Mouse (Mus musculus): ENCODE measurements around the gene Inf2. TPM values are rescaled to one million over a fixed set of nuclear protein-coding genes. Genes with fewer than 3 reads are reported as not detected.

Gene Inf2
- polyA plus RNA-seq, 1 experiment from 2014 or later: 3.6 TPM

- 73% methylated on average over 10 of the region's 10 CpGs for WGBS
- Histone ChIP-seq H3K4me2 (ENCODE audit: low read depth, low read length) (no peak overlapping the region), H3K27me3 (ENCODE audit: control insufficient read depth, insufficient read depth, low read length) (no peaks in the 10 kb centered on the region), H3K36me3 (ENCODE audit: control insufficient read depth, insufficient read depth) (peaks cover 8% of the 10 kb centered on the region), H3K27ac (ENCODE audit: low read length) (no peak overlapping the region), H3K9ac (ENCODE audit: low read length) (peak overlapping the region; percentile 34), H3K9me3 (replicated peaks; ENCODE audit: control insufficient read depth, low read length) (no peaks in the 10 kb centered on the region), H3K4me1 (ENCODE audit: control insufficient read depth, insufficient read depth, low read length) (peaks cover 16% of the 10 kb centered on the region), H3K4me3 (ENCODE audit: low read length) (no peak overlapping the region)
- no peak for ATAC-seq (replicated peaks; ENCODE audit: extremely low read depth, insufficient read depth, low FRiP score)
Observed at GRCm38 (mm10) chr12:112609031-112609430, 20.4 kb downstream of the Inf2 start.

GRCm38 (mm10) chr12:112616668-112617067, 28.1 kb downstream of the Inf2 start:
- no peak overlapping the region for H3K9ac ChIP-seq (ENCODE audit: low read length)
- WGBS: 61% methylated on average over 9 of the region's 9 CpGs
- H3K36me3 ChIP-seq (ENCODE audit: control insufficient read depth, insufficient read depth): 0 out of 2 replicates have a peak, but pooled peaks cover 3% of the 10 kb centered on the region
- no peaks in the 10 kb centered on the region for H3K9me3 ChIP-seq (replicated peaks; ENCODE audit: control insufficient read depth, low read length)
- H3K4me1 ChIP-seq (ENCODE audit: control insufficient read depth, insufficient read depth, low read length): peaks cover 28% of the 10 kb centered on the region
- no peaks in the 10 kb centered on the region for H3K27me3 ChIP-seq (ENCODE audit: control insufficient read depth, insufficient read depth, low read length)
- ATAC-seq (replicated peaks; ENCODE audit: extremely low read depth, insufficient read depth, low FRiP score): no peak
- no peak overlapping the region for H3K4me3 ChIP-seq (ENCODE audit: low read length)
- H3K4me2 ChIP-seq (ENCODE audit: low read depth, low read length): no peak overlapping the region
- peak overlapping the region; percentile 98; the same call in 1 of the 2 replicates for H3K27ac ChIP-seq (ENCODE audit: low read length)

DNA sequence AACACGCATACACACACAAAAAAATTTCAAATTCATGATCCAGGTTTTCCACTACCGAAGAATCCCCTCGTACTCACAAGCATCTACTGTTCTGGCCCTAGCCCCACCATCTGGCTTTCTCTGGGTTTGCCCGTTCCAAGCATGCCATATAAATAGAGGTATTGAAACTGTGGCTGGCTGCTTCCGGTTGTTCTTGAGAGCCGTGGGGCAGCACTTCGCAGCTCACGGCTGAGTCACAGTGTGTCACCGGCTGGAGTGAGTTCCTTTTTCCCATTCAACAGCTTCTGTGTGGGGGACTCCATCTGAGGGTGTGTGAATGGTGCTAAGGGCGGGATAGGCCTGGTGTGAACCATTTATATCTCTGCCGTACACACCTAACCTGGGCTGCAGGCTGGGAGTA, 28.6 kb downstream of the Inf2 start:
- H3K9me3 ChIP-seq (replicated peaks; ENCODE audit: control insufficient read depth, low read length): no peaks in the 10 kb centered on the region
- no peak for ATAC-seq (replicated peaks; ENCODE audit: extremely low read depth, insufficient read depth, low FRiP score)
- H3K4me2 ChIP-seq (ENCODE audit: low read depth, low read length): no peak overlapping the region
- WGBS: 56% methylated on average over 11 of the region's 11 CpGs
- no peaks in the 10 kb centered on the region for H3K36me3 ChIP-seq (ENCODE audit: control insufficient read depth, insufficient read depth)
- no peak overlapping the region for H3K9ac ChIP-seq (ENCODE audit: low read length)
- H3K4me3 ChIP-seq (ENCODE audit: low read length): no peak overlapping the region
- H3K27ac ChIP-seq (ENCODE audit: low read length): peak overlapping the region; percentile 98
- H3K27me3 ChIP-seq (ENCODE audit: control insufficient read depth, insufficient read depth, low read length): no peaks in the 10 kb centered on the region
- peaks cover 33% of the 10 kb centered on the region for H3K4me1 ChIP-seq (ENCODE audit: control insufficient read depth, insufficient read depth, low read length)

DNA sequence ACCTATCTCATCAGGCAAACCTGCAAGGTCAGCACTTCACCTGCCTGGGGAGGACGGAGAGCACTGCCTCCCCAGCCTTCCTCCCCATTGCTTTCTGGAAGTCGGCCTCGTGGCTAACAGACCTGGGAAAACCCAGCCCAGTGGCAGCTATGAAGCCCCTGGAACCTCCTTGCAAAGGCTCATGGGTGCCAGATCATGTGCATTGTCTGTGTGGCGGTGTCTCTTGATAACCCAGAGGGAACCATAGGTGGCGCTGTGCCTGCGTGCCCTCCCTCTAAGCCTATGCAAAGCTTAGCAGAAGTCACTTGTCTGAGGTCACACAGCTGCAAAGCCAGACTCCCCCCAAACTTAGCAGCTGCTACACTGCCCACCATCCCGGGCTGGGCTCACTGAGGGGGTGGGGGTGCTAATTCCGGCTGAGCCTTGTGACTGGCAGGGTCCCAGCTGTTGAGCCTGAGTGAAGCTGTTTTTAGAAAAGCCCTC, 29.4 kb downstream of the Inf2 start:
- peak overlapping the region; percentile 89; the same call in 1 of the 2 replicates for H3K4me2 ChIP-seq (ENCODE audit: low read depth, low read length)
- H3K4me1 ChIP-seq (ENCODE audit: control insufficient read depth, insufficient read depth, low read length): peaks cover 39% of the 10 kb centered on the region
- H3K27ac ChIP-seq (ENCODE audit: low read length): peak overlapping the region; percentile 98
- no peak overlapping the region for H3K4me3 ChIP-seq (ENCODE audit: low read length)
- no peaks in the 10 kb centered on the region for H3K27me3 ChIP-seq (ENCODE audit: control insufficient read depth, insufficient read depth, low read length)
- WGBS: 8% methylated on average over 8 of the region's 8 CpGs
- no peaks in the 10 kb centered on the region for H3K9me3 ChIP-seq (replicated peaks; ENCODE audit: control insufficient read depth, low read length)
- no peaks in the 10 kb centered on the region for H3K36me3 ChIP-seq (ENCODE audit: control insufficient read depth, insufficient read depth)
- ATAC-seq (replicated peaks; ENCODE audit: extremely low read depth, insufficient read depth, low FRiP score): peak; percentile 79
- peak overlapping the region; percentile 86 for H3K9ac ChIP-seq (ENCODE audit: low read length)

DNA sequence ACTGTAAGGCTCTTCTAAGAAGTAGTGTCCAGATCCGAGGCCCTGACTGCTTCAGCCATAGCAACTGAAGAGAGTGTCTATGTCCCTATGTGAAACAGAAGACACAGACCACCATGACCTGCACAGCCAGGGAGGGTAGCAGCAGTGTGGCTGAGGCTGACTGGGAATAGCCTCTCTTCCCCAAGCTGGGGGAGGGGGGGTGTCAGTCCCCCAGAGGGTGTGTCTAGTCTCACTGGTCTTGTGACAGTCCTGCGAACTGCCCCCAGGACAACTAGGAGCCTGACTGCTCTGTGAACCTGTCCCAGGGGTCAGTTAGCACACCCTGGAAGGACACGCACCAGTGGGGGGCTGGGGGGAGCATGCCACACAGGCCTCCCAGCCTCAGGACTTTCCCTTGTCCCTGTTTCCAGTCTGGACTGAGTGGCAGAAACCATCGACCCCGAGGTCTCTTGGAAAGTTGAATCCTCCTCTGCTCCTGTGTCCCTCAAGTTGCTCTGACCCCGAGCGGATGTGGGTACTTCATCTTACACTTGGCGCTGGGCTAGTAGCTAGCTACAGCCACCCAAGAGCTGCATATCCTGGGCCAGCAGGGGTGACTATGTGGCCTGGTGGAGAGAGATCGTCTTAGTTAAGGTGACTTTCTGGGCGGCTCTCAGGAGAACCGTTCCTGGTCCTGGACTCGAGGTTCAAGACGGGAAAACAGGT, 30.5 kb downstream of the Inf2 start:
- H3K4me1 ChIP-seq (ENCODE audit: control insufficient read depth, insufficient read depth, low read length): peaks cover 50% of the 10 kb centered on the region

GRCm38 (mm10) chr12:112619686-112620353, 31.2 kb downstream of the Inf2 start, which contains the start of gene Adssl1:
Gene Adssl1 (plus strand): TSS chr12:112620045.
- Histone ChIP-seq H3K9ac (ENCODE audit: low read length) (peak within 1 kb of the TSS; percentile 86), H3K9me3 (replicated peaks; ENCODE audit: control insufficient read depth, low read length) (no peaks in the 10 kb centered on the region), H3K36me3 (ENCODE audit: control insufficient read depth, insufficient read depth) (no peaks in the 10 kb centered on the region), H3K27ac (ENCODE audit: low read length) (peak within 1 kb of the TSS; percentile 98), H3K4me1 (ENCODE audit: control insufficient read depth, insufficient read depth, low read length) (peaks cover 50% of the 10 kb centered on the region), H3K4me2 (ENCODE audit: low read depth, low read length) (peak within 1 kb of the TSS; percentile 89), H3K27me3 (ENCODE audit: control insufficient read depth, insufficient read depth, low read length) (no peaks in the 10 kb centered on the region), H3K4me3 (ENCODE audit: low read length) (peak within 1 kb of the TSS; percentile 66)
- peak; percentile 58 for ATAC-seq (replicated peaks; ENCODE audit: extremely low read depth, insufficient read depth, low FRiP score)
- WGBS: 1% methylated on average over 56 of the region's 56 CpGs

More for the DNA sequence above, 30.5 kb downstream of the Inf2 start:
- Histone ChIP-seq H3K4me3 (ENCODE audit: low read length) (peak overlapping the region; percentile 66), H3K9me3 (replicated peaks; ENCODE audit: control insufficient read depth, low read length) (no peaks in the 10 kb centered on the region), H3K36me3 (ENCODE audit: control insufficient read depth, insufficient read depth) (no peaks in the 10 kb centered on the region), H3K9ac (ENCODE audit: low read length) (peak overlapping the region; percentile 86), H3K4me2 (ENCODE audit: low read depth, low read length) (peak overlapping the region; percentile 89), H3K27me3 (ENCODE audit: control insufficient read depth, insufficient read depth, low read length) (no peaks in the 10 kb centered on the region), H3K27ac (ENCODE audit: low read length) (peak overlapping the region; percentile 98)
- ATAC-seq (replicated peaks; ENCODE audit: extremely low read depth, insufficient read depth, low FRiP score): peak; percentile 35
- WGBS: 15% methylated on average over 13 of the region's 13 CpGs

- H3K9me3 ChIP-seq (replicated peaks; ENCODE audit: control insufficient read depth, low read length): no peaks in the 10 kb centered on the region
- no peak; the same call in none of the 2 replicates for ATAC-seq (replicated peaks; ENCODE audit: extremely low read depth, insufficient read depth, low FRiP score)
- no peaks in the 10 kb centered on the region for H3K27me3 ChIP-seq (ENCODE audit: control insufficient read depth, insufficient read depth, low read length)
- peaks cover 50% of the 10 kb centered on the region for H3K4me1 ChIP-seq (ENCODE audit: control insufficient read depth, insufficient read depth, low read length)
- H3K36me3 ChIP-seq (ENCODE audit: control insufficient read depth, insufficient read depth): no peaks in the 10 kb centered on the region
- peak overlapping the region; percentile 89 for H3K4me2 ChIP-seq (ENCODE audit: low read depth, low read length)
- H3K9ac ChIP-seq (ENCODE audit: low read length): peak overlapping the region; percentile 86
- H3K27ac ChIP-seq (ENCODE audit: low read length): peak overlapping the region; percentile 98
- WGBS: 11% methylated on average over 13 of the region's 16 CpGs
- peak overlapping the region; percentile 66 for H3K4me3 ChIP-seq (ENCODE audit: low read length)
Observed at GRCm38 (mm10) chr12:112620354-112621061, 31.9 kb downstream of the Inf2 start.

- Histone ChIP-seq H3K27ac (ENCODE audit: low read length) (no peak overlapping the region), H3K4me3 (ENCODE audit: low read length) (no peak overlapping the region), H3K36me3 (ENCODE audit: control insufficient read depth, insufficient read depth) (no peaks in the 10 kb centered on the region), H3K4me2 (ENCODE audit: low read depth, low read length) (peak overlapping the region; percentile 89; the same call in 1 of the 2 replicates), H3K4me1 (ENCODE audit: control insufficient read depth, insufficient read depth, low read length) (peaks cover 50% of the 10 kb centered on the region), H3K9me3 (replicated peaks; ENCODE audit: control insufficient read depth, low read length) (no peaks in the 10 kb centered on the region), H3K27me3 (ENCODE audit: control insufficient read depth, insufficient read depth, low read length) (no peaks in the 10 kb centered on the region), H3K9ac (ENCODE audit: low read length) (no peak overlapping the region)
- ATAC-seq (replicated peaks; ENCODE audit: extremely low read depth, insufficient read depth, low FRiP score): no peak
- 78% methylated on average over 3 of the region's 3 CpGs for WGBS
Observed at GRCm38 (mm10) chr12:112621900-112622299, 33.3 kb downstream of the Inf2 start.

Data from heart, embryonic 16.5 days (tissue).